Mouse (Mus musculus) forebrain, embryonic 15.5 days (tissue): ENCODE measurements around the gene Phb. TPM values are rescaled to one million over a fixed set of nuclear protein-coding genes. Genes with fewer than 3 reads are reported as not detected.
A peak's percentile ranks its signal among the peaks of the same experiment; 100 is the strongest.

Experiments used
- ATAC-seq: fragments of 200-750 bp; cut with Nextera tagmentation; replicated peaks from 2 replicates; pipeline ENCODE4 v1.8.0; 2017; ENCODE audit warnings: mild to moderate bottlenecking, moderate TSS enrichment, moderate library complexity
- H3K27ac ChIP-seq: fragments of 300-500 bp; sonication (generic); replicated peaks from 2 replicates; pipeline ENCODE4 v1.5.1; 2015; ENCODE audit warnings: mild to moderate bottlenecking, inconsistent platforms
- H3K27me3 ChIP-seq: fragments of 300-500 bp; sonication (generic); 2 replicates; pipeline ENCODE4 v1.6.1; 2015; ENCODE audit warnings: inconsistent platforms
- H3K36me3 ChIP-seq: fragments of 300-500 bp; sonication (generic); 2 replicates; pipeline ENCODE4 v1.6.1; 2015; ENCODE audit warnings: mild to moderate bottlenecking, inconsistent platforms
- H3K4me1 ChIP-seq: fragments of 300-500 bp; sonication (generic); 2 replicates; pipeline ENCODE4 v1.6.1; 2015; ENCODE audit warnings: inconsistent platforms
- H3K4me2 ChIP-seq: fragments of 300-500 bp; sonication (generic); replicated peaks from 2 replicates; pipeline ENCODE4 v1.6.1; 2015; ENCODE audit warnings: mild to moderate bottlenecking, inconsistent platforms
- H3K4me3 ChIP-seq: fragments of 300-500 bp; sonication (generic); 2 replicates; pipeline ENCODE4 v1.5.1; 2015; ENCODE audit warnings: mild to moderate bottlenecking, inconsistent platforms
- H3K9ac ChIP-seq: fragments of 300-500 bp; sonication (generic); replicated peaks from 2 replicates; pipeline ENCODE4 v1.6.1; 2015; ENCODE audit warnings: mild to moderate bottlenecking, inconsistent platforms
- H3K9me3 ChIP-seq: fragments of 300-500 bp; sonication (generic); 2 replicates; pipeline ENCODE4 v1.6.1; 2016; ENCODE audit warnings: inconsistent platforms
- WGBS: fragments of 180-500 bp; shearing (Covaris S2); methylation state at CpG from one replicate; pipeline ENCODE4 v1.1.7; 2015; ENCODE audit warnings: mixed read lengths; 5-methylcytosine and 5-hydroxymethylcytosine counted together
- polyA plus RNA-seq: library from polyadenylated mRNA; unstranded; fragments of >200 nt; fragmentation: Nextera tagmentation; extraction: Ambion mirVana; gene quantifications from 2 replicates; pipeline ENCODE4 v1.2.1, GENCODE M21; 2015

Phb gene
- polyA plus RNA-seq, 1 experiment from 2014 or later, result 192 TPM

DNA sequence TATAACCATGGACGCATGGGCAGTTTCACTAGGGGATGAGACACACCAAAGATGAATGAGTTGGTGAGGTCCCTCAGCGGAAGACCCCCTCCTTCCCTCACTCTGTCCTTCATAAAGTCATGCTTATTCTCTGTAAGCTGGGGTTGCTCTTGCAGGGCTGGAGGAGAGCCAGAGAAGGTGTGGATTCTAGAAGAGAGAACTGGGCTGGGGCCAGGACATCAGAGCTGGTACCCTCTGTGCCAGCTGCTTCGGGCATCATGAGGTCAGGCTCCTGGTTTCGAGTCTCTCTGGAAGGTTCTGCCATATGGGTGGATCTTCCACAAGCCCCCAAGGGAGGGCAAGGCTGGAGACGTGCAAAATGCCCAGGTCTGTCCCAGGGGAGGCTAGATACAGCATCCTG, 31.8 kb downstream of the Phb start:
- H3K27me3 ChIP-seq, result no peaks in the 10 kb centered on the region
- no peak for ATAC-seq
- H3K4me1 ChIP-seq, result no peaks in the 10 kb centered on the region
- H3K4me3 ChIP-seq, result no peak overlapping the region
- H3K27ac ChIP-seq, result no peak overlapping the region
- no peak overlapping the region for H3K4me2 ChIP-seq
- 86% methylated on average over 5 of the region's 5 CpGs for WGBS
- H3K36me3 ChIP-seq, result no peaks in the 10 kb centered on the region
- no peak overlapping the region for H3K9ac ChIP-seq
- H3K9me3 ChIP-seq, result no peaks in the 10 kb centered on the region

DNA sequence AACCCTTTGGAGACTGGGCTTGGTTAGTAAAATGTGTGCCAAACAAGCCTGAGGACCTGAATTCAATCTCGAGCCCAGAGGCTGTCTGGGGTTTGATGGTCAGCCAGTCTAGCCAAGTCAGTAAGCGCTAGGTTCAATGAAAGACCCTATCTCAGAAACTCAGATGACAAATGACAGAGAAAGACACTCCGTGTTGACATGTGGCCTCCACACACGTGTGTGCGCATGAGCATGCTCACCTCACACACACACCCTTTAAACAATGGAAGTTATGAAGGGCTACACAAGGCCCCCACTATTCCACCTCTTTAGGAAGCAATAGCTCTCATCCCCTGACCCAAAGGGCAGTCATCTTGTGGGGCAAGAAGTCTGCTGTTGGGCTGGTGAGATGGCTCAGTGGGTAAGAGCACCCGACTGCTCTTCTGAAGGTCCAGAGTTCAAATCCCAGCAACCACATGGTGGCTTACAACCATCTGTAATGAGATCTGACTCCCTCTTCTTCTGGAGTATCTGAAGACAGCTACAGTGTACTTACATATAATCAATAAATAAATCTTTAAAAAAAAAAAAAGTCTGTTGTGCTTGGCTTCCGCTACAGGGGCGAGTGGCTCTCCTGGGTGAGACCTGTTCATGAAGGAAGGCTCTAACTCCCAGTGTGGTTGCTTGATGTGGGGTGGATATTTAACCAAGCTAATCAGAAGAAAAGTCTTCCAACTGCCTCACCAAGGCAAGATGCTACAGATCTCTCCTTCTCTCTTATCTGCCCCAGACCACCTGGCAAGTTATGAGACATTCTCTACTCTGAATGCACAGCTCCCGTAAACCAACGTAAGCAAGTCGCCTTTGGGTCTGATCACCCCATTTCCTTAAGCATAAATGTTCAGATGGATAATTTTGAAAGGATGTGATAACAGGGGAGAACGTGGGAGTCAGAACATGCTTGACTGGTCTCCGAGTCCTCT, 34.3 kb downstream of the Phb start:
- no peak overlapping the region for H3K9ac ChIP-seq
- H3K36me3 ChIP-seq, result no peaks in the 10 kb centered on the region
- H3K9me3 ChIP-seq, result no peaks in the 10 kb centered on the region
- no peak overlapping the region for H3K27ac ChIP-seq
- no peak overlapping the region for H3K4me3 ChIP-seq
- no peaks in the 10 kb centered on the region for H3K4me1 ChIP-seq
- no peaks in the 10 kb centered on the region for H3K27me3 ChIP-seq
- ATAC-seq, result no peak
- H3K4me2 ChIP-seq, result no peak overlapping the region
- WGBS, result 95% methylated on average over 13 of the region's 13 CpGs

DNA sequence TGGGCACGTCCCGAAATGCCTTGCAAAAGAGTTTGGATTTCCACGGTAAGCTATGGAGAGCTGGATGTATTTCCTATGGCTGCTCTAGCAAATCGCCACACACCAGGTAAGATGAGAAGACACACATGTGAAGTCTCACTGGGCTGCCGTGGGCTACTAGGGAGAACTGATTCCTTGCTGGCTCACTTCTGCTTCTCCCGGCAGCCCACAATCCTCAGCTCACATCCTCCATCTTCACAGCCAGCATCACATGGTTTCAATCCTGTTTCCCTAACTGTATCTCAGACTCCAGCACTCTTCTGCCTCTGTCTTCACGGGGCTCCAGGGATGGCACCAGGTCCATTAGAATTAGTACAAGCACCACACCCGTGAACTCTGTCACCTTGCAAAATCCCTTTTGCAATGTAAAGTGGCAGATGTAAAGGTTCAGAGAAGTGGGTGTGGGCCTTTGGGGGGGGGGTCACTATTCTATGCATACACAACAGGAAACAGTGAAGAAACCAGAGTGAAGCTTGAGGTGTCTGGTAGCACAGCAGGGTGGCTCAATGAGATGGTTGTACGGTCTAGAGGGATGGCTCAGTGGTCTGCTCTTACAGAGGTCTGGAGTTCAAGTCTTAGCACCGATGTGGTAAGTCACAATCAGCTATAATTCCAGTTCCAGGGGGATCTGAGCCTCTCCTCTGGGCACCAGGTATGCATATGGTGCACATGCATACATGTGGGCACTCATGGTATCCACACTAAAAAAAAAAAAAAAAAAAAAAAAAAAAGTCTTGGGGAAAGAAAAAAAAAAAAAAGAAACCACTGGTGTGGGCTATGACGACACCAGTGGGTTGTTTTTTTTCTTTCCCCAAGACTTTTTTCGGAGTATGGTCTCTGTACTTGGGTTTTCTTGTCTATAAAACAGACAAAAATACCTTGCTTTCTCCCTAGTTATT, 37.5 kb downstream of the Phb start:
- Histone ChIP-seq H3K36me3 (no peaks in the 10 kb centered on the region), H3K4me3 (no peak overlapping the region), H3K9ac (no peak overlapping the region), H3K9me3 (no peaks in the 10 kb centered on the region), H3K27ac (no peak overlapping the region), H3K4me1 (no peaks in the 10 kb centered on the region), H3K4me2 (no peak overlapping the region), H3K27me3 (no peaks in the 10 kb centered on the region)
- WGBS, result 89% methylated on average over 12 of the region's 12 CpGs
- no peak for ATAC-seq

GRCm38 (mm10) chr11:95704970-95705330, 38.2 kb downstream of the Phb start:
- H3K9me3 ChIP-seq, result no peaks in the 10 kb centered on the region
- no peak overlapping the region for H3K4me2 ChIP-seq
- no peaks in the 10 kb centered on the region for H3K36me3 ChIP-seq
- no peaks in the 10 kb centered on the region for H3K27me3 ChIP-seq
- WGBS, result 84% methylated on average over 4 of the region's 4 CpGs
- no peak overlapping the region for H3K9ac ChIP-seq
- H3K4me1 ChIP-seq, result no peaks in the 10 kb centered on the region
- H3K27ac ChIP-seq, result no peak overlapping the region
- ATAC-seq, result no peak
- H3K4me3 ChIP-seq, result no peak overlapping the region

GRCm38 (mm10) chr11:95709534-95710040, 42.8 kb downstream of the Phb start:
- no peaks in the 10 kb centered on the region for H3K36me3 ChIP-seq
- no peak overlapping the region for H3K4me2 ChIP-seq
- no peak overlapping the region for H3K9ac ChIP-seq
- no peak overlapping the region for H3K4me3 ChIP-seq
- H3K9me3 ChIP-seq, result no peaks in the 10 kb centered on the region
- WGBS, result 93% methylated on average over 6 of the region's 6 CpGs
- H3K27me3 ChIP-seq, result no peaks in the 10 kb centered on the region
- peaks cover 9% of the 10 kb centered on the region for H3K4me1 ChIP-seq
- no peak overlapping the region for H3K27ac ChIP-seq
- ATAC-seq, result no peak

DNA sequence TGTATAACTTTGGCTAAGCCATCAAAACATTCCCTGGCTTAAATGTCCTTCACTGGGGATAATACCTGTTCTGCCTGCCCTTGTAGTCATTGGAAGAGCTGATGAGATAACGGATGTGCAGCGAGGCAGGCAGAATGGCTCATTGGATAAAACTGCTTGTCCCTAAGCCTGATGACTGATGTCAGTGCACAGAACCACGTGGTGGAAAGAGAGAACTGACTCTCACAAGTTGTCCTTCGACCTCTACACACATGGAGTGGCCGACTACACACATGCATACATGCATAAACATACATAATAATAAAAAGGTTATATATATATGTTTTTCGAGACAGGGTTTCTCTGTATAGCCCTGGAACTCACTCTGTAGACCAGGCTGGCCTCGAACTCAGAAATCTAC, 43.7 kb downstream of the Phb start:
- Histone ChIP-seq H3K4me1 (peaks cover 18% of the 10 kb centered on the region), H3K27ac (no peak overlapping the region), H3K36me3 (no peaks in the 10 kb centered on the region), H3K4me2 (no peak overlapping the region), H3K9me3 (no peaks in the 10 kb centered on the region), H3K9ac (no peak overlapping the region), H3K27me3 (no peaks in the 10 kb centered on the region), H3K4me3 (no peak overlapping the region)
- 84% methylated on average over 7 of the region's 7 CpGs for WGBS
- ATAC-seq, result no peak

- ATAC-seq, result peak; percentile 9; the same call in 1 of the 2 replicates
- peaks cover 26% of the 10 kb centered on the region for H3K4me1 ChIP-seq
- H3K9me3 ChIP-seq, result no peaks in the 10 kb centered on the region
- 39% methylated on average over 12 of the region's 12 CpGs for WGBS
- H3K4me2 ChIP-seq, result peak overlapping the region; percentile 87
- no peaks in the 10 kb centered on the region for H3K27me3 ChIP-seq
- peak overlapping the region; percentile 89 for H3K4me3 ChIP-seq
- H3K27ac ChIP-seq, result peak overlapping the region; percentile 98
- peak overlapping the region; percentile 98 for H3K9ac ChIP-seq
- no peaks in the 10 kb centered on the region for H3K36me3 ChIP-seq
These were observed 45.4 kb downstream of the Phb start for GRCm38 (mm10) chr11:95712085-95712562.

DNA sequence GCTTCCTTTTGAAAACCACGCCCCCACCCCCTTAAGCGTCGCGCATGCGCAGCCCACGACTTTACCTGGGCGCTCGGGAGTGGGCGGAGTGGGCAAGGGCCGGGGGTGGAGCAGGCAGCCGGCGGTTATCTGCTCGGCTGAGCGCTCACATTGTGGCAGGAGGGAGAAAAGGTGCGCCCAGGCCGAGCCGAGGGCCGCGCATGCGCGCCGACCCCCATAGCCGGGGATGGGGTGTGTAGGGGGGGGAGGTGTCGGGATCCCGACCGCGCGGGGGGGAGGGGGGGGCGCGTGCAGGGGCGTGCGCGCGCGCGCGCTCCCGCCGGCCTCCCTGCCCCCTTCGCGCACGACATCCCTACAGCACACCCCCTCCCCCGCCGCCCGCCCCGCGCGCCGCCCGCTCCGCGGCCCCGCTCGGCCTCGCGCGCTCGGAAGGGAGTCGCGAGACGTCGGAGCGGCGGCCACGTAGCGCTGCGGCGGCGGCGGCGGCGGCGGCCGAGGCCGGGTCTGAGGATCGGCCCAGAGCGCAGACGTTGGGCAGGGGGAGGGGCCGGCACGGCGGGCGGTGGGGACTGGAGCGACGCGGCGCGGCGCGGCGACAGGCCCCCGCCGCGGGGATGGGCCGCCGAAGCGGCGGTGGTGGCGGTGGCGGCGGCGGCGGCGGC, 45.9 kb downstream of the Phb start, which contains the start of gene Zfp652:
TSS of gene Zfp652 (plus strand) at position 111 of the 662 bp plus-strand sequence.
- peak within 1 kb of the TSS; percentile 89 for H3K4me3 ChIP-seq
- under 1% methylated on average over 47 of the region's 103 CpGs for WGBS
- peak within 1 kb of the TSS; percentile 98 for H3K9ac ChIP-seq
- peak within 1 kb of the TSS; percentile 87 for H3K4me2 ChIP-seq
- H3K4me1 ChIP-seq, result peaks cover 26% of the 10 kb centered on the region
- H3K27me3 ChIP-seq, result no peaks in the 10 kb centered on the region
- no peaks in the 10 kb centered on the region for H3K9me3 ChIP-seq
- peak; percentile 88 for ATAC-seq
- H3K27ac ChIP-seq, result peak within 1 kb of the TSS; percentile 98
- H3K36me3 ChIP-seq, result no peaks in the 10 kb centered on the region

DNA sequence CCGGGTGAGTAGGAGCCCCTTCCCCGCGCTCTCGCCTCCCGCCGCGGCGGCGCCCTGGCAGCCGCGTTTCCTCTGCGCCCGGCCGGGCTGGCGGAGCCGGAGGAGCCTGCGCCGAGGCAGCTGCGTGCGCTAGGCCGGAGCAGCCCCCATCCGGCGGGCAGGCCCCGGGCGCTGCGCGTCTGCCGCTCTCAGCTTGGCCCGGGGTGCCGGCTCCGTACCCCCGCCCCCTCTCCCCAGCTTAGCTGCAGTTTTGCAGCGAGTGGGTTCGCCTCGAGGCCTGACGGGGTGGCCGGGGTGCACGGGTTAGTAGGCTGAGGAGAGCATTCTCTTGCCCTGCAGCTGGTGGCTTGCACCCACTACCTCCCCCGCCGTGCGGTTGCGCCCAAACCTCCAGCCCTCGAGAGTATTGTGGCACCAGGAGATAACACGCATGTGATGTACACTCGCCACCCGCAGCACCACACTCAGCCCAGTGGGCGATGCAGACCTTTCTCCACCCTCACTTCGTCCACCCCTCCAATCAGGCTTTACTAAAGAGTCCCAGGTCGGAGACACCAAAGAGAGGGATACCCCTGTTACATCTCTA, 46.6 kb downstream of the Phb start:
- Histone ChIP-seq H3K4me2 (peak overlapping the region; percentile 87), H3K4me3 (peak overlapping the region; percentile 89), H3K27me3 (no peaks in the 10 kb centered on the region), H3K27ac (peak overlapping the region; percentile 98), H3K9ac (peak overlapping the region; percentile 98), H3K36me3 (no peaks in the 10 kb centered on the region), H3K9me3 (no peaks in the 10 kb centered on the region), H3K4me1 (peaks cover 26% of the 10 kb centered on the region)
- WGBS, result under 1% methylated on average over 31 of the region's 49 CpGs
- peak; percentile 78 for ATAC-seq

DNA sequence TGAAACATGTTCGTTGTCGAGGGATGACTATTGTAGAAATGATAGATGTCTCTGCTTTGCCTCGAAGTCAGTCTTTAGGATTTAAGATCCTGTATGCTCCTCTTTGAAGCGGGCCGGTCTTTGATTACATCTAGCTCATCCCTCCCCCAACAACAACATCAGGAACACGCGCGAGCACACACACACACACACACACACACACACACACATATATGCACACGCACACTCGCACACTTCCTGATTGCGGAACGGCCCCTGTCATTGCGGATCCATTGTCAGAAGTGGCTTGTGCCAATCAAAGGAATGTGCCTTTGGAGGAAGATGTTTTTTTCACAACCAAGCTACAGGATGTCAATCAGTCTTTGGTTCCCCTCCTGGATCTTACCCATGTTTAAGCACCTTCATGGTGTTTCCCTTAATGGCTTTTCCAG, 47.1 kb downstream of the Phb start:
- Histone ChIP-seq H3K9ac (peak overlapping the region; percentile 98), H3K27ac (peak overlapping the region; percentile 98), H3K36me3 (no peaks in the 10 kb centered on the region), H3K9me3 (no peaks in the 10 kb centered on the region), H3K4me2 (peak overlapping the region; percentile 87), H3K27me3 (no peaks in the 10 kb centered on the region), H3K4me3 (peak overlapping the region; percentile 89), H3K4me1 (peaks cover 26% of the 10 kb centered on the region)
- no peak for ATAC-seq
- 0% methylated on average over 13 of the region's 13 CpGs for WGBS

GRCm38 (mm10) chr11:95714411-95714810, 47.7 kb downstream of the Phb start:
- no peak for ATAC-seq
- peaks cover 26% of the 10 kb centered on the region for H3K4me1 ChIP-seq
- no peaks in the 10 kb centered on the region for H3K27me3 ChIP-seq
- H3K4me2 ChIP-seq, result peak overlapping the region; percentile 87
- H3K9ac ChIP-seq, result peak overlapping the region; percentile 98
- peak overlapping the region; percentile 89 for H3K4me3 ChIP-seq
- no peaks in the 10 kb centered on the region for H3K36me3 ChIP-seq
- WGBS, result 39% methylated on average over 7 of the region's 7 CpGs
- peak overlapping the region; percentile 98; the same call in 1 of the 2 replicates for H3K27ac ChIP-seq
- H3K9me3 ChIP-seq, result no peaks in the 10 kb centered on the region
